Mouse (Mus musculus) CH12.LX (cell line): ENCODE data around the gene Gm20388. TPM values are rescaled to one million over a fixed set of nuclear protein-coding genes. Genes with fewer than 3 reads are reported as not detected.

ENCODE experiments used
- DNase-seq: peaks from one replicate; pipeline ENCODE4 v3.0.0-alpha.2; 2013; ENCODE audit errors: extremely low read depth
- H3K27ac ChIP-seq: 2 replicates; pipeline ENCODE4 v1.5.1; 2012; ENCODE audit warnings: low read depth, mild to moderate bottlenecking, control low read depth, moderate library complexity; ENCODE audit not compliant: insufficient read depth
- H3K27me3 ChIP-seq: replicated peaks from 2 replicates; pipeline ENCODE3; 2012; ENCODE audit warnings: inconsistent platforms
- H3K36me3 ChIP-seq, 2 experiments: replicated peaks in 1 of 2; 2 replicates each; pipeline versions ENCODE3 to v1.6.1; 2012; ENCODE audit warnings: inconsistent platforms in 1 of 2, low read length in 1 of 2, mild to moderate bottlenecking in 1 of 2, mixed read lengths in 1 of 2, moderate library complexity in 1 of 2; ENCODE audit not compliant: control insufficient read depth in 1 of 2, insufficient read depth in 1 of 2
- H3K4me1 ChIP-seq, 2 experiments: 2 replicates each; pipeline ENCODE4 v1.6.1; 2012; ENCODE audit warnings: inconsistent platforms in 1 of 2, moderate library complexity in 1 of 2; ENCODE audit not compliant: insufficient read depth in 2 of 2, control insufficient read depth in 1 of 2
- H3K4me2 ChIP-seq: 2 replicates; pipeline ENCODE4 v1.6.1; 2012; ENCODE audit warnings: low read depth, mild to moderate bottlenecking, control low read depth; ENCODE audit not compliant: poor library complexity, insufficient read depth, severe bottlenecking
- H3K4me3 ChIP-seq, 3 experiments: fragments of 150-350 bp in 1 of 3; sonication (generic) in 1 of 3; replicated peaks in 1 of 3; 2 replicates each; pipeline versions ENCODE3 to v1.5.1; 2011 to 2012; ENCODE audit warnings: low read depth in 2 of 3, low read length in 2 of 3, mild to moderate bottlenecking in 2 of 3, moderate library complexity in 2 of 3, control low read depth in 1 of 3, improper control_type of control experiment in 1 of 3, inconsistent platforms in 1 of 3, mixed read lengths in 1 of 3; ENCODE audit not compliant: poor library complexity in 1 of 3
- H3K79me2 ChIP-seq: replicated peaks from 2 replicates; pipeline ENCODE4 v1.6.1; 2012; ENCODE audit warnings: mild to moderate bottlenecking, moderate library complexity; ENCODE audit not compliant: control insufficient read depth, poor library complexity, insufficient read depth, severe bottlenecking; ENCODE audit errors: extremely low read depth
- H3K9ac ChIP-seq: 2 replicates; pipeline ENCODE4 v1.6.1; 2012; ENCODE audit warnings: low read depth, mild to moderate bottlenecking, control low read depth, moderate library complexity; ENCODE audit not compliant: insufficient read depth
- H3K9me3 ChIP-seq: replicated peaks from 2 replicates; pipeline ENCODE3; 2012; ENCODE audit warnings: low read length, inconsistent platforms, mixed read lengths
- BHLHE40 ChIP-seq: IDR thresholded peaks from 2 replicates; pipeline ENCODE4 v1.6.1; 2011; ENCODE audit warnings: mild to moderate bottlenecking, low read depth, low read length, improper control_type of control experiment
- CHD2 ChIP-seq: IDR thresholded peaks from 2 replicates; pipeline ENCODE4 v1.6.1; 2011; ENCODE audit warnings: low read length, improper control_type of control experiment
- CTCF ChIP-seq, 2 experiments: IDR thresholded peaks in 1 of 2; conservative IDR thresholded peaks in 1 of 2; 2 replicates each; pipeline ENCODE4 v1.5.1; 2011 to 2012; ENCODE audit warnings: low read depth in 2 of 2, low read length in 2 of 2, improper control_type of control experiment in 1 of 2, inconsistent platforms in 1 of 2, mild to moderate bottlenecking in 1 of 2, moderate library complexity in 1 of 2
- E2F4 ChIP-seq: IDR thresholded peaks from 2 replicates; pipeline ENCODE4 v1.6.1; 2011; ENCODE audit warnings: low read depth, low read length, improper control_type of control experiment; ENCODE audit not compliant: insufficient replicate concordance
- EP300 ChIP-seq: IDR thresholded peaks from 2 replicates; pipeline ENCODE4 v1.6.1; 2011; ENCODE audit warnings: low read length, improper control_type of control experiment
- ETS1 ChIP-seq: conservative IDR thresholded peaks from 2 replicates; pipeline ENCODE4 v1.6.1; 2012; ENCODE audit warnings: low read depth, mild to moderate bottlenecking, inconsistent platforms, low read length, improper control_type of control experiment, moderate library complexity
- GABPA ChIP-seq: IDR thresholded peaks from 2 replicates; pipeline ENCODE4 v1.6.1; 2012; ENCODE audit warnings: low read depth, low read length, improper control_type of control experiment, inconsistent platforms; ENCODE audit not compliant: insufficient replicate concordance
- HCFC1 ChIP-seq: IDR thresholded peaks from 2 replicates; pipeline ENCODE4 v1.6.1; 2012; ENCODE audit warnings: low read depth, mild to moderate bottlenecking, inconsistent platforms, low read length, improper control_type of control experiment
- IRF4 ChIP-seq: IDR thresholded peaks from 2 replicates; pipeline ENCODE4 v1.6.1; 2014; ENCODE audit warnings: low read depth, mild to moderate bottlenecking, inconsistent platforms, low read length, improper control_type of control experiment
- JUN ChIP-seq: IDR thresholded peaks from 2 replicates; pipeline ENCODE4 v1.6.1; 2011; ENCODE audit warnings: low read depth, mild to moderate bottlenecking, low read length, improper control_type of control experiment, moderate library complexity; ENCODE audit not compliant: insufficient read depth
- JUND ChIP-seq: conservative IDR thresholded peaks from 2 replicates; pipeline ENCODE4 v1.6.1; 2011; ENCODE audit warnings: low read depth, low read length, improper control_type of control experiment
- KAT2A ChIP-seq: IDR thresholded peaks from 2 replicates; pipeline ENCODE4 v1.6.1; 2012; ENCODE audit warnings: low read length, improper control_type of control experiment, inconsistent platforms; ENCODE audit not compliant: insufficient replicate concordance
- MAFK ChIP-seq: IDR thresholded peaks from 2 replicates; pipeline ENCODE4 v1.6.1; 2011; ENCODE audit warnings: low read length, improper control_type of control experiment; ENCODE audit not compliant: insufficient replicate concordance
- MAX ChIP-seq: IDR thresholded peaks from 2 replicates; pipeline ENCODE4 v1.6.1; 2011; ENCODE audit warnings: low read length, improper control_type of control experiment
- MEF2A ChIP-seq: IDR thresholded peaks from 2 replicates; pipeline ENCODE4 v1.6.1; 2014; ENCODE audit warnings: low read depth, mild to moderate bottlenecking, inconsistent platforms, low read length, improper control_type of control experiment, borderline replicate concordance
- MXI1 ChIP-seq: IDR thresholded peaks from 2 replicates; pipeline ENCODE4 v1.6.1; 2011; ENCODE audit warnings: mild to moderate bottlenecking, low read depth, low read length, improper control_type of control experiment
- NELFE ChIP-seq: IDR thresholded peaks from 2 replicates; pipeline ENCODE4 v1.6.1; 2011; ENCODE audit warnings: low read depth, low read length, improper control_type of control experiment
- NRF1 ChIP-seq: IDR thresholded peaks from 2 replicates; pipeline ENCODE4 v1.6.1; 2014; ENCODE audit warnings: low read depth, mild to moderate bottlenecking, inconsistent platforms, low read length, improper control_type of control experiment, moderate library complexity
- PAX5 ChIP-seq: IDR thresholded peaks from 2 replicates; pipeline ENCODE4 v1.6.1; 2012; ENCODE audit warnings: low read length, inconsistent platforms, mixed read lengths
- POLR2A ChIP-seq: IDR thresholded peaks from 2 replicates; pipeline ENCODE4 v1.6.1; 2011; ENCODE audit warnings: low read depth, mild to moderate bottlenecking, improper control_type of control experiment, low read length
- POLR2AphosphoS2 ChIP-seq: IDR thresholded peaks from 2 replicates; pipeline ENCODE4 v1.6.1; 2011; ENCODE audit warnings: low read depth, low read length, improper control_type of control experiment
- RAD21 ChIP-seq: IDR thresholded peaks from 2 replicates; pipeline ENCODE4 v1.6.1; 2011; ENCODE audit warnings: low read depth, mild to moderate bottlenecking, low read length, improper control_type of control experiment, moderate library complexity
- RCOR1 ChIP-seq: conservative IDR thresholded peaks from 2 replicates; pipeline ENCODE4 v1.6.1; 2012; ENCODE audit warnings: low read depth, mild to moderate bottlenecking, inconsistent platforms, low read length, improper control_type of control experiment
- TBP ChIP-seq: conservative IDR thresholded peaks from 2 replicates; pipeline ENCODE4 v1.6.1; 2011; ENCODE audit warnings: low read depth, low read length, improper control_type of control experiment
- TCF12 ChIP-seq: IDR thresholded peaks from 2 replicates; pipeline ENCODE4 v1.6.1; 2014; ENCODE audit warnings: low read depth, mild to moderate bottlenecking, inconsistent platforms, low read length, improper control_type of control experiment
- UBTF ChIP-seq: IDR thresholded peaks from 2 replicates; pipeline ENCODE4 v1.6.1; 2012; ENCODE audit warnings: low read depth, mild to moderate bottlenecking, inconsistent platforms, low read length, improper control_type of control experiment, moderate library complexity
- ZMIZ1 ChIP-seq: IDR thresholded peaks from 2 replicates; pipeline ENCODE4 v1.6.1; 2012; ENCODE audit warnings: low read depth, mild to moderate bottlenecking, inconsistent platforms, low read length, improper control_type of control experiment
- dilution Hi-C: fragments of 300-500 bp; cut with MboI; formaldehyde crosslinking; loops from 2 replicates; pipeline ENCODE4 v1.14.3; 2020; ENCODE audit warnings: low sequenced_read_pairs; ENCODE audit not compliant: extremely low pct_unique_long_range_greater_than_20kb, extremely low pct_ligation_motif_present
- in situ Hi-C: fragments of 300-500 bp; cut with MboI; formaldehyde crosslinking; loops from 3 replicates; pipeline ENCODE4 v1.14.3; 2019; ENCODE audit warnings: low sequenced_read_pairs, low pct_ligation_motif_present, low pct_unique_long_range_greater_than_20kb, mixed read lengths
- polyA plus RNA-seq: library from polyadenylated mRNA; unstranded; fragments of >175 nt; gene quantifications from 2 replicates; pipeline ENCODE4 v1.2.1, GENCODE M21; 2012; ENCODE audit warnings: low read depth; ENCODE audit not compliant: insufficient read length
- total RNA-seq, 2 experiments: library from RNA; depleted of rRNA; stranded (reverse); fragments of 300-350 nt in 1 of 2; fragments of >200 nt in 1 of 2; gene quantifications; 2 replicates each; pipeline ENCODE4 v1.2.3; 2012 to 2014

Gm20388 gene
- total and polyA plus RNA-seq, 3 experiments: 14.8 to 26.3 (median 22.2) TPM

DNA sequence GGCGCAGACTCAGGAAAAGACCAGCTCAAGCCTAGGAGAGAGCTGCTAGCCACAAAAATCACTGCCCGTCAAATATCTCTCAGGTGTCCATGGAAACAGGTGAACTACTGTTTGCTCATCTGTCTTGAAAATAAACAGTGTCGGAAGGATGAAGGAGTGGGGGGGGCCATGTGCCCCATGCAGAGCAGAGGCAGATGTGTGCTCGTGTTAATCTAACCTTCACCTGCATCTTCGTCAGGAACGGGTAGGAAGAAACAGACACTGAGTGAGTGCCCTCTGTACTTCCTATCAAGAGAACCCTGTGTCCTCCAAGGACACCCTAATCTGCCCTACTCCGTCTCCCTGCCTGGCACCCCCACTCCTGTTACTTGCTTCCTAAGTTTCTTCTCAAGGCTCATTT, 1941.1 kb downstream of the Gm20388 start (continued):
- TF ChIP-seq GABPA (no peak), JUND (no peak), IRF4 (no peak), KAT2A (no peak), EP300 (peak; percentile 32; the same call in 1 of the 2 replicates), MAFK (no peak), HCFC1 (no peak), POLR2A (no peak)

DNA sequence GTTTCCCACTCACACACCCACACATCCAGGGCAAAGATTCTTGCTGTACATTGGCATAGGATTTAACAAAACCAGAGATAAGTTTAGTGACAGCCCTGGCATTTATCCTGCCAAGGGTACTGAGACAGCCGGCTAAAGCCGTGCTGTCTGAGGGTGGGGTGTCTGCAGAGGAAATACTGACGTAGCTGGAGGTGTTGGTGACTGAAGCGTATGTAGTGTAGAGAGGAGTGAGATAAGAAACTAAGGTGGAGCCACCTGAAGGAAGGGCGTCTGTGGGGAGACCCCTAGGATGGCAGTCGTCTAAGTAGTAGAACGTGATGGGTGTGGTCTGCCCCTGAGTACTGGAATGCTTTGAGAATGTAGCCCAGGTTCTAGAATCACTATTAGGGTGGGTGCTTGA, 1941.8 kb downstream of the Gm20388 start:
- no peak overlapping the region for H3K4me3 ChIP-seq

DNA sequence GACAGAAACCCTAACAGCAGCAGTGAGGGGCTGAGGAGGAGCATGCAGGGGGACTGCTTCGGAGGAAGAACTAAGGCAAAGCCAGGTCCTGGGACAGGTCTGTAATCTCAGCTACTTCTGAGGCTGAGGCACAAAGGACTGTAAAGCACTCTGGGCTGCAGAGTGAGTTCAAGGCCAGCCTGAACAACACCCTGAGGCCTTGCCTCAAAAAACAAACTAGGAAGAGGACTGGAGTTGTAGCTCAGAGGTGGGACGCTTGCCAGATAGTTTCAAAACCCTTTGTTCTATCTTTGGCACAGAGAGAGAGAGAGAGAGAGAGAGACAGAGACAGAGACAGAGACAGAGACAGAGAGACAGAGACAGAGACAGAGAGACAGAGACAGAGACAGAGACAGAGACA, 1942.9 kb downstream of the Gm20388 start:
- Histone ChIP-seq H3K27ac (0 out of 2 replicates have a peak overlapping the region, but pooled peaks have one; percentile 12), H3K36me3 (peaks cover 0 to 21% of the 10 kb centered on the region in 2 experiments), H3K27me3 (no peaks in the 10 kb centered on the region), H3K4me1 (peaks cover 34 to 73% of the 10 kb centered on the region in 2 experiments), H3K9ac (peak overlapping the region; percentile 30), H3K4me3 (no peak overlapping the region), H3K9me3 (peaks cover 17% of the 10 kb centered on the region), H3K4me2 (no peak overlapping the region), H3K79me2 (no peaks in the 10 kb centered on the region)
- DNase-seq: no peak
- dilution Hi-C loops: no loop called here
- in situ Hi-C loops: loop anchor here (5.0 to 10.0 kb wide), 2 partner anchors 54 to 411 kb away; partner anchors contain the start of gene Slc7a5
- no peak for TF ChIP-seq POLR2AphosphoS2
- no peak for TF ChIP-seq E2F4
- TF ChIP-seq UBTF: no peak
- TF ChIP-seq GABPA: no peak
- TF ChIP-seq MAX: no peak
- TF ChIP-seq CHD2: no peak
- TF ChIP-seq ZMIZ1: no peak
- TF ChIP-seq PAX5: no peak
- no peak for TF ChIP-seq TBP
- no peak for TF ChIP-seq TCF12
- no peak for TF ChIP-seq KAT2A
- no peak for TF ChIP-seq RAD21
- TF ChIP-seq CTCF (conservative IDR thresholded peaks at IDR 0.05 in 1 of 2, IDR thresholded peaks at IDR 0.05 in 1 of 2; ENCODE audit: low read depth in 2 of 2, low read length in 2 of 2): no peak
- no peak for TF ChIP-seq EP300

More for the DNA sequence above, 1941.8 kb downstream of the Gm20388 start:
- Histone ChIP-seq H3K27me3 (no peaks in the 10 kb centered on the region), H3K9ac (peak overlapping the region; percentile 96), H3K79me2 (no peaks in the 10 kb centered on the region), H3K9me3 (peaks cover 17% of the 10 kb centered on the region), H3K4me1 (peaks cover 27 to 70% of the 10 kb centered on the region in 2 experiments), H3K27ac (peak overlapping the region; percentile 96), H3K4me2 (peak overlapping the region; percentile 35; the same call in 1 of the 2 replicates), H3K36me3 (peaks cover 0 to 21% of the 10 kb centered on the region in 2 experiments)
- TF ChIP-seq MEF2A (no peak), BHLHE40 (peak; percentile 74), RCOR1 (no peak), TBP (0 out of 2 replicates have a peak, but pooled peaks have one; percentile 49), MXI1 (0 out of 2 replicates have a peak, but pooled peaks have one; percentile 30), NELFE (0 out of 2 replicates have a peak, but pooled peaks have one; percentile 8), GABPA (no peak), CTCF (conservative IDR thresholded peaks at IDR 0.05 in 1 of 2, IDR thresholded peaks at IDR 0.05 in 1 of 2; ENCODE audit: low read depth in 2 of 2, low read length in 2 of 2) (no peak), IRF4 (peak; percentile 41; the same call in 1 of the 2 replicates), JUN (peak; percentile 13; the same call in 1 of the 2 replicates), NRF1 (no peak), POLR2A (peak; percentile 49), ETS1 (peak; percentile 43; the same call in 1 of the 2 replicates), CHD2 (no peak)
- peak; percentile 70 for DNase-seq
- dilution Hi-C loops (no loop called here), in situ Hi-C loops (loop anchor here (5.0 to 10.0 kb wide), 2 partner anchors 55 to 412 kb away; partner anchors contain the start of gene Slc7a5)
